Mouse (Mus musculus) lung, embryonic 15.5 days (tissue): ENCODE results near the gene Pced1b. TPM values are rescaled to one million over a fixed set of nuclear protein-coding genes. Genes with fewer than 3 reads are reported as not detected.
"Not testable (repeated sequence)": the region's sequence is repeated elsewhere in the genome, so short reads cannot be mapped to it uniquely, and the experiment has no call there.

ENCODE experiments used
- ATAC-seq: fragments of 200-750 bp; cut with Nextera tagmentation; 2 replicates; pipeline ENCODE4 v1.8.0; 2017; ENCODE audit warnings: moderate number of reproducible peaks, borderline replicate concordance; ENCODE audit not compliant: low FRiP score, low TSS enrichment; ENCODE audit errors: extremely low read depth
- H3K27ac ChIP-seq: fragments of 300-500 bp; sonication (generic); 2 replicates; pipeline ENCODE4 v1.5.1; 2015; ENCODE audit warnings: moderate library complexity, mild to moderate bottlenecking, inconsistent platforms
- H3K27me3 ChIP-seq: fragments of 300-500 bp; sonication (generic); 2 replicates; pipeline ENCODE4 v1.6.1; 2015; ENCODE audit warnings: inconsistent platforms
- H3K36me3 ChIP-seq: fragments of 300-500 bp; sonication (generic); 2 replicates; pipeline ENCODE4 v1.6.1; 2015; ENCODE audit warnings: inconsistent platforms
- H3K4me1 ChIP-seq: fragments of 300-500 bp; sonication (generic); 2 replicates; pipeline ENCODE4 v1.6.1; 2015; ENCODE audit warnings: inconsistent platforms
- H3K4me2 ChIP-seq: fragments of 300-500 bp; sonication (generic); 2 replicates; pipeline ENCODE4 v1.6.1; 2015; ENCODE audit warnings: inconsistent platforms, mild to moderate bottlenecking, moderate library complexity
- H3K4me3 ChIP-seq: fragments of 300-500 bp; sonication (generic); 2 replicates; pipeline ENCODE4 v1.5.1; 2015; ENCODE audit warnings: mild to moderate bottlenecking, inconsistent platforms
- H3K9ac ChIP-seq: fragments of 300-500 bp; sonication (generic); 2 replicates; pipeline ENCODE4 v1.6.1; 2015; ENCODE audit warnings: inconsistent platforms
- H3K9me3 ChIP-seq: fragments of 300-500 bp; sonication (generic); 2 replicates; pipeline ENCODE4 v1.6.1; 2016; ENCODE audit warnings: inconsistent platforms
- WGBS: fragments of 180-500 bp; shearing (Covaris S2); methylation state at CpG from one replicate; pipeline ENCODE4 v1.1.7; 2015; 5-methylcytosine and 5-hydroxymethylcytosine counted together
- polyA plus RNA-seq: library from polyadenylated mRNA; unstranded; fragments of >200 nt; fragmentation: Nextera tagmentation; extraction: Ambion mirVana; gene quantifications from 2 replicates; pipeline ENCODE4 v1.2.1, GENCODE M21; 2015

The Pced1b gene
- polyA plus RNA-seq, 1 experiment from 2014 or later: 5.3 TPM

DNA sequence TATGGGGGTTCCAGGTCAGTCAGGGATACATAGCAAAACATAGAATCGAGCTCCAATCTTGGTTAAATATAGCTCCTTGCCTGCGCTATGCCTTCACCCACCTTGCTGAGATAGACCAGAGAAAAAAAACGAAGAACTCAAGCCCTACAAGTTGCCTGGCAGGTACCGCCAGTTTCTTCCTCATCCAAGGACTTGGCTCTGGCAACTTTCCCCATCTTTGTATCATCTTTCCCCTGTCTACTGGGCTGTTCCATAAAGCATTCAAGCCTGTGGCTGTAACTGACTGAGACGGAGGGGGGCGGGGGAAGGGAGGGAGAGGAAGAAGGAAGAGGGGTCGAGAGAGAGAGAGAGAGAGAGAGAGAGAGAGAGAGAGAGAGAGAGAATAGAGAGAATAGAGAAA lies 121.7 kb downstream of the Pced1b start:
- Histone ChIP-seq H3K9ac (no peak overlapping the region), H3K4me1 (peaks cover 5% of the 10 kb centered on the region), H3K36me3 (no peaks in the 10 kb centered on the region), H3K4me3 (no peak overlapping the region), H3K4me2 (no peak overlapping the region), H3K27me3 (no peaks in the 10 kb centered on the region), H3K27ac (no peak overlapping the region), H3K9me3 (no peaks in the 10 kb centered on the region)
- WGBS: 69% methylated on average over 7 of the region's 7 CpGs
- ATAC-seq: no peak

DNA sequence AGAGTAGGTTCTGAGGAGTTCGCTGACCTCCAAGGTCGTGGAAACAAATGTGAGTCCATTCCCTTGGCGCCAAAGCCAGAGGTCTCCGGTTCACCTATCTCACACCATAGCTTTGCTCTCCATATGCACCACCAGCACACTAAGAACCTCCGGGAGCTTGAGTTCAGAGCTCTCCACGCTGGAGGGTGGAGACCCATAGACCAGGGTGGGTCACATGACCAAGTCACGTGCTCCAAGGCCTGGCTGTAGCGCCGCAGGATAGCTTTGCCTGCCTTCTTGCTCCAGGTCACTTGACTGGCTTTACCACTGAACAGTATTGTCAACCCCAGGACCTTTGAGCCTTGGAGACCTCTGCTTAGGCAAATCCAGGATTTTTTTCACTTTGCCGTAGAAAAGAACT lies 122.2 kb downstream of the Pced1b start:
- H3K4me1 ChIP-seq: peaks cover 9% of the 10 kb centered on the region
- H3K9me3 ChIP-seq: no peaks in the 10 kb centered on the region
- H3K4me2 ChIP-seq: no peak overlapping the region
- ATAC-seq: no peak
- no peaks in the 10 kb centered on the region for H3K27me3 ChIP-seq
- no peak overlapping the region for H3K4me3 ChIP-seq
- 86% methylated on average over 10 of the region's 10 CpGs for WGBS
- no peak overlapping the region for H3K27ac ChIP-seq
- H3K9ac ChIP-seq: no peak overlapping the region
- no peaks in the 10 kb centered on the region for H3K36me3 ChIP-seq

GRCm38 (mm10) chr15:97370880-97371279 lies 124.0 kb downstream of the Pced1b start:
- Histone ChIP-seq H3K36me3 (no peaks in the 10 kb centered on the region), H3K9ac (no peak overlapping the region), H3K4me3 (no peak overlapping the region), H3K9me3 (no peaks in the 10 kb centered on the region), H3K4me1 (peaks cover 9% of the 10 kb centered on the region), H3K27ac (no peak overlapping the region), H3K27me3 (no peaks in the 10 kb centered on the region), H3K4me2 (no peak overlapping the region)
- ATAC-seq: no peak
- WGBS: 89% methylated on average over 7 of the region's 7 CpGs

- 54% methylated on average over 3 of the region's 3 CpGs for WGBS
- not testable (repeated sequence) for H3K4me2 ChIP-seq, ATAC-seq, H3K4me3 ChIP-seq, H3K27ac ChIP-seq, H3K27me3 ChIP-seq, H3K9ac ChIP-seq, H3K9me3 ChIP-seq, H3K36me3 ChIP-seq
- H3K4me1 ChIP-seq: peaks cover 15% of the 10 kb centered on the region
These were observed 125.1 kb downstream of the Pced1b start for GRCm38 (mm10) chr15:97372043-97372442.

GRCm38 (mm10) chr15:97372611-97373131 lies 125.8 kb downstream of the Pced1b start:
- Histone ChIP-seq H3K4me2 (no peak overlapping the region), H3K4me1 (peaks cover 19% of the 10 kb centered on the region), H3K4me3 (no peak overlapping the region), H3K27ac (no peak overlapping the region), H3K27me3 (no peaks in the 10 kb centered on the region), H3K36me3 (no peaks in the 10 kb centered on the region), H3K9ac (no peak overlapping the region), H3K9me3 (no peaks in the 10 kb centered on the region)
- no peak for ATAC-seq
- 59% methylated on average over 6 of the region's 6 CpGs for WGBS

DNA sequence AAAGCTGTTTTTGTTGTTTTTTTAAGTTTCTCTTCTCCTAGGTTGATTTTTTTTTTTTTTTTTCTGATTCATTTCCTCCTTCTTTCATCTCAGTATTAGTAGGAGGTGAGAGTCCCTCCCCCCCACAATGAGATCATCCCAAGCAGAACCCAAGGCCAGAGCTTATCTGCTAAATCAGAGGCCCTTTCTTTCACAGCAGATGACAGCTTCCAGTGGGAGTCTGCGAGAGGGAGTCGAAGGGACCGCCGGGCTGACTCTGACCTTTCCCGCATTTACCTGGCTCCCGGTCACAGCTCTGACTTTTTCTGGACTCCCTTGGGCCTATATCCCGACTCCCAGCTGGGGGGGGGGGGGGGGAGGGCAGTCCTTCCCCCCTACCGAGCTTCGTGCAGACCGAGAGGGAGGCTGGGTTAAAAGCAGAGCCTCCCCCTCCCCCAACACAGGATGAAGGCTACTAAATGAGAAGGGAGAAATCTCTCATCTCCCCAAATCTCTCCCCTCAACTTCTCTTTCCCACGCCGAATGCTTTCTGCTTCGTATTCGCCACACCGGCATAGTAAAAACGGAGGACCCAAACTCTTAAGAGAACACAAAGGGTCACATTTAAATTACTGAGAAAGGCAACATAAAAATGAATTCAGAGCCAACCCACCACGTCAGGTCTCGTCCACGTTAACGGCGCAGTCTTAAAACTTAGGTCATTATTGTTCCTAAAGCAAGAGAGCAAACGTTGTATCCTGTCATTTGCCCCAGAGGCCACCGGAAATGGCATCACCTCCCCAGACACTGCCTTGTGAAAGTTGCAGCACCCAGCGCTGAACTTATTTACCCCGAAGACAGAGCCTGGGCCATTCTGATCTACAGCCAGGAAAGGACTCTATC lies 126.5 kb downstream of the Pced1b start:
- WGBS: 16% methylated on average over 25 of the region's 25 CpGs

DNA sequence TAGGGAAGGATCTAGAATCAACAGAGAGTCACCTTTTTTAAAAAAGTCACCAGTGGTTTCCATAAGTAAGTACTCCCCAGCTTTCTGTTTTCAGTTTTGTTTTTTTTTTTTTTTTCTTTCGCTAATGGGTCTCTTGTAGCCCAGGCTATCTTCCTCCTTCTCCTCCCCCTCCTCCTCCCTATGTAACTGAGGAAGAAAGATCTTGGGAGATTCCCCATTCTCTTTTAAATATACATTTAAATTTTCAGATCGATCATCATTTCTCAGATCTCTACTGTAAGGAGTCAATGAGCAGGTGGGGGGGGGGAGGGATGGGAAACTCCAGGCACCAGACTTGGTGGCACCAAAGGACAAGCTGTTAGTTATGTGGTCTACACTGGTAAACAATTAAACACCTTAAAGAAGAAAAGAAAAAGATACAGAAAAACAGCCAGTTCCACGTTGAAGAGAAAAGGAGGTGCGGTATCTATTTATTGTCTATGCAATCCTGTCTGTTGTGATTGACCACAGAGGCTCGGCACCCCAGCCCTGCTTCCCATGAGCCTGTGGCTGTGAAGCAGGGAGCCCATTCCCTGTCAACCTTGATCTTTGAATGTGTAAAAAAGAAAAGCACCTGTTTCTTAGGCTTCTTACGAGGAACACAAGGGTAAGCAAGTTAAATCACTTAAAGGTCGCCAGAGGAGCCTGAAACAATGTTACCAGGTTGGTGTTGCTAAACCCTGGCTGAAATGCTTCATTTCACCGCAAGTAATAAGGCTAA lies 127.4 kb downstream of the Pced1b start:
- Histone ChIP-seq H3K4me1 (peaks cover 19% of the 10 kb centered on the region), H3K4me3 (no peak overlapping the region), H3K9me3 (no peaks in the 10 kb centered on the region), H3K27me3 (no peaks in the 10 kb centered on the region), H3K9ac (no peak overlapping the region), H3K27ac (no peak overlapping the region), H3K4me2 (peak overlapping the region; percentile 42; the same call in 1 of the 2 replicates), H3K36me3 (no peaks in the 10 kb centered on the region)
- no peak for ATAC-seq
- 69% methylated on average over 8 of the region's 8 CpGs for WGBS

More for the DNA sequence above, 126.5 kb downstream of the Pced1b start:
- H3K27me3 ChIP-seq: no peaks in the 10 kb centered on the region
- peak overlapping the region; percentile 42 for H3K4me2 ChIP-seq
- 0 out of 2 replicates have a peak, but pooled peaks have one; percentile 31 for ATAC-seq
- H3K27ac ChIP-seq: peak overlapping the region; percentile 22; the same call in 1 of the 2 replicates
- H3K36me3 ChIP-seq: no peaks in the 10 kb centered on the region
- no peak overlapping the region for H3K9ac ChIP-seq
- no peaks in the 10 kb centered on the region for H3K9me3 ChIP-seq
- peak overlapping the region; percentile 7; the same call in 1 of the 2 replicates for H3K4me3 ChIP-seq
- H3K4me1 ChIP-seq: peaks cover 19% of the 10 kb centered on the region

DNA sequence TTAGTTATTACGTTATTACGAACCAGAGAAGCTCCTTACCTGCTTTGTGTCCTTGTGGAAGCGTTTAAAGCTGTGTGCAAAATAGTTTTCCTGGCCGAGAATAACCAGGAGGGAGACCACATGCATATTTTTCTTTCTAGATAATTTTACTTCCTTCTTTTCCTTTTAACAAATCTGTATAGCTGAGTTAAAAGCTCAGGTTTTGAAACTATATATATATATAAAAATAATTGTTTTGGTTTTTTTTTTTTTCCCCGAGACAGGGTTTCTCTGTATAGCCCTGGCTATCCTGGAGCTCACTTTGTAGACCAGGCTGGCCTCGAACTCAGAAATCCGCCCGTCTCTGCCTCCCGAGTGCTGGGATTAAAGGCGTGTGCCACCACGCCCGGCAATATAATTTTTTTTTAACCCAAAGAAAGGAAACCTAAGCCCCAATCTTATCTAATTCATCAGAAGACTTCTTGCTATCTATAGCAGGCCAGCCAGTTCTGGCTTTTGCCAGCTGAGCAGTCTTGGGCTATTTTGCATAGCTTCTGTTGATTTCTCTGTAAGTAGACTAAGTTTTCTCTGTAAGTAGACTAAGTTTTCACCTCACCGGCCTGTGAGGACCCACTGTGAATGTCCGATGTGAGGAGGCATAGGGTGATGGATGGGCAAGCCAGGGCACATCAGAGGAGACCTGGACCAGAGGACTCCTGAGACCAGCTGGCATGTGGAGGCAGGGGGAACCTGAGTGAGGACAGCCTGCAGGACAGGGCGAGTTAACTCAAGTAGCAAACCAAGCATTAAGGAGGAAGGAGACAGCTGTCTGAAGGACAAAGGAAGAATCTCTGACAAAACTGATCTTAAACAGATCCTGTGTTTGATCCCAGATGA lies 128.2 kb downstream of the Pced1b start:
- H3K4me2 ChIP-seq: no peak overlapping the region
- no peak for ATAC-seq
- H3K27ac ChIP-seq: no peak overlapping the region
- H3K9ac ChIP-seq: no peak overlapping the region
- peaks cover 25% of the 10 kb centered on the region for H3K4me1 ChIP-seq
- no peaks in the 10 kb centered on the region for H3K9me3 ChIP-seq
- WGBS: 85% methylated on average over 15 of the region's 15 CpGs
- no peak overlapping the region for H3K4me3 ChIP-seq
- no peaks in the 10 kb centered on the region for H3K27me3 ChIP-seq
- no peaks in the 10 kb centered on the region for H3K36me3 ChIP-seq

GRCm38 (mm10) chr15:97376081-97376742 lies 129.3 kb downstream of the Pced1b start:
- Histone ChIP-seq H3K27ac (no peak overlapping the region), H3K27me3 (no peaks in the 10 kb centered on the region), H3K4me2 (no peak overlapping the region), H3K36me3 (no peaks in the 10 kb centered on the region), H3K4me1 (peaks cover 32% of the 10 kb centered on the region), H3K9ac (no peak overlapping the region), H3K9me3 (no peaks in the 10 kb centered on the region), H3K4me3 (no peak overlapping the region)
- WGBS: 41% methylated on average over 7 of the region's 7 CpGs
- no peak for ATAC-seq

DNA sequence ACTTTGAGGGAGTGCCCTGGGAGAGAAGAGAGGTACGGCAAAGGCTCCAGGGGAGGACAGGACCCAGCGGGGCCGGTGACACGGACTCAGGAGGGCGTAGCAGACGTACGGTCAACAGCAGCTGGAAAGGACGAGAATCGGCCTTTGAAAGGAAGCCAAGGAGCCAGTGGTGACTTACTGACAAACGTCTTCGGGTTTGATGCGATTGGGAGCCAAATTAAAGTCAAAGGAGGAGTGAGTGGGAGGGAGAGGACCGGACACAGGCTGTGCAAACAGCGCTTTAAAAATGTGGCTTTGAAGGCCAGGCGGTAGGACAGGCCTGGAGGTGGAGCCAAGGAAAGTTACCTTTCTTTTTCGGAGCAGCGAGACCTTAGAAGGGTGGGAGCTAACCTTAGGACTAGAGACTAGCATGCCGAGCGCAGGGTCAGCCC lies 129.9 kb downstream of the Pced1b start:
- no peaks in the 10 kb centered on the region for H3K36me3 ChIP-seq
- no peak overlapping the region for H3K27ac ChIP-seq
- peak; percentile 54; the same call in 1 of the 2 replicates for ATAC-seq
- H3K9ac ChIP-seq: no peak overlapping the region
- peaks cover 32% of the 10 kb centered on the region for H3K4me1 ChIP-seq
- 15% methylated on average over 19 of the region's 19 CpGs for WGBS
- H3K9me3 ChIP-seq: no peaks in the 10 kb centered on the region
- H3K4me2 ChIP-seq: peak overlapping the region; percentile 45
- peak overlapping the region; percentile 18 for H3K4me3 ChIP-seq
- H3K27me3 ChIP-seq: no peaks in the 10 kb centered on the region

DNA sequence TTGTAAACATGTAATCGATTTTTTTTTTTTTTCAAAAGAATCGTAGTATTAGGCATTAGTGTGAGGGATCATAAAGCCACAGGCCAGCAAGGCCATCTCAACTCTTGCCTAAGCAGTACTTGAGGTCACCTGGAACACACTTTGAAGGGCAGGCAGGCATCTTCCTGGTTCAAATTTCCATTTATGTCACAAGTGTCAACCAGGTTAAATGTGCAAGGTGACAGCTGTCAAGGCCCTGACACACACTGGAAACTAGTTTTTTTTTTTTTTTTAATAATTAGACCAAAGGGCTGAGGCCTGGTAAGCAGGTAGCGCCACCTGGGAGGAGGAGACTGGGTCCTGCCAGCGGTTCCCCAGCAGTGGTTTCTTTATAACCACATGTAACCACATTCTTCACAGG lies 131.2 kb downstream of the Pced1b start:
- Histone ChIP-seq H3K27me3 (no peaks in the 10 kb centered on the region), H3K9ac (no peak overlapping the region), H3K4me1 (peaks cover 32% of the 10 kb centered on the region), H3K4me3 (no peak overlapping the region), H3K36me3 (no peaks in the 10 kb centered on the region), H3K27ac (no peak overlapping the region), H3K9me3 (no peaks in the 10 kb centered on the region), H3K4me2 (no peak overlapping the region)
- WGBS: 84% methylated on average over 4 of the region's 4 CpGs
- no peak for ATAC-seq
